Mouse (Mus musculus) 416B (cell line): Measurements from ENCODE around the gene Slc39a9.

Experiments used
- DNase-seq: peaks from one replicate; pipeline ENCODE4 v3.0.0; 2011; ENCODE audit warnings: low read depth

Gene Slc39a9

DNA sequence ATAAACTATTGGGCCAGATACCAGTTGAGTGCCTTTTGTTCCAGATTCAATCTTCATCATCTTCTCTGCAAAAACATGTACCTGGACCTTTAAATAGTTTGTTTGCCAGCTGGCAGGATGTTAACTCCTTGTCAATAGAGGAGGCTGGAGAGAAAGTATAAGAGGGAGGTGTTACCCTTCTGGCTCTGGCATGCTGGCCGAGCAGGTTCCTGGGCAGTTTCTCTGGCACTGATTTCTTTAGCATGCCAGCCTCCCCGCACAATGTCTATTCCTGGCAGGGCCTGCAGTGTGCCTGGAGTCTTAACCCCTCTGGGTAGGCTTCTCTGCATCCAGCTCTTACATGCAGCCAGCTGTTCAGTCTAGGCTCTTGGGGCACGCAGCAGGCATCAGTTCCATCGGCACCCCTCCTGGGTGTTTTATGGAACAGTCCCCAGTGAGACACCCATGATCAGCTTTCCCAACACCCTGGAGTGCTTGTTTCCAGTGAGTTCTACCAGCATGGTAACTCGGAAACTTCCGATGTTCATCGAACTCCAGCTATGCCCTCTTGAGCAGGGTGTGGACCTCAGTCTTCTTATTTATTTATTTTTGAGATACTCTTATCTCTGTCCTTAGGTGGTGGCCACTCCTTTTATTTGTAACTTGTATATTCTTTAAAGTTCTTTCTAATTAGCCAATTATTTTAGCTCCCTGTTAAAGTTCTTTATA is 10.4 kb downstream of the Slc39a9 start:
- no peak for DNase-seq

- DNase-seq: no peak
These were observed 11.0 kb downstream of the Slc39a9 start for GRCm38 (mm10) chr12:80654659-80655025.

GRCm38 (mm10) chr12:80658661-80659060 is 15.0 kb downstream of the Slc39a9 start:
- no peak for DNase-seq

- no peak for DNase-seq
These were observed 18.6 kb downstream of the Slc39a9 start for GRCm38 (mm10) chr12:80662322-80662721.

DNA sequence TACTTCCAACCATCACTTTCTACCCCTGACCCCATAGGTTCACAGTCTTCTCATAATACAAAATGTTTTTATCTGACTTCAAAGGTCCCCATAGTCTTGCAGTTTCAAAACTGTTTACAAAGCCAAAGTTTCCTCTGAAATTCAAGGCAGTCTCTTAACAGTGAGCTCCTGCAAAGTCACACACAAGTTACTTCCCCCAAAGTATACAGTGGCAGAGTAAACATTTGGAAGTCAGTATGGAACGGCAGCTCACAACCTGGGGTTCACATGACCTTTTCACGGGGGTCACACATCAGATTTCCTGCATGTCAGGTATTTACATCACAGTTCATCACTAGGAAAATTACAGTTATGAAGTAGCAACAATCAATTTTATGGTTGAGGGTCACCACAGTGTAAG is 20.3 kb downstream of the Slc39a9 start:
- no peak for DNase-seq

GRCm38 (mm10) chr12:80668391-80668790 is 24.7 kb downstream of the Slc39a9 start:
- DNase-seq: peak; percentile 64

DNA sequence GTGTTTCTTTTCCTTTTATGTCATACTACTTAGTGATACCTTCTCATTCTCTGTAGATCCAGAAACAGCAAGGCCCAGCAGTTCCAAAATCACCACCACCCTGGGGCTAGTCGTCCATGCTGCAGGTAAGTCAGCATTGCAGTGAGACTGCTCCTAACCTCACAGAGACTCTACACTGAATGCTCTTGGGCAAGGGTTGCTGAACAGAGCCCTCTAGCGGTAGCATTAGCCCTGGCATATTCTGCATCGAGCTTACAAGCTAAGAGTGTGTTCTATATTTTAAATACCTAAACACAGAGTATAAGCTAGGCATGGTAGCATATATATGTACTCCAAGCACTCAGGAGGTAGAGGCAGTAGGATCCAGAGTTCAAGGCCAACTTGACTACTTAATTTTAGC is 29.5 kb downstream of the Slc39a9 start:
- DNase-seq: peak; percentile 76

- peak; percentile 53 for DNase-seq
These were observed 37.7 kb downstream of the Slc39a9 start for GRCm38 (mm10) chr12:80681340-80681739.

GRCm38 (mm10) chr12:80683554-80683953 is 39.9 kb downstream of the Slc39a9 start:
- no peak for DNase-seq

DNA sequence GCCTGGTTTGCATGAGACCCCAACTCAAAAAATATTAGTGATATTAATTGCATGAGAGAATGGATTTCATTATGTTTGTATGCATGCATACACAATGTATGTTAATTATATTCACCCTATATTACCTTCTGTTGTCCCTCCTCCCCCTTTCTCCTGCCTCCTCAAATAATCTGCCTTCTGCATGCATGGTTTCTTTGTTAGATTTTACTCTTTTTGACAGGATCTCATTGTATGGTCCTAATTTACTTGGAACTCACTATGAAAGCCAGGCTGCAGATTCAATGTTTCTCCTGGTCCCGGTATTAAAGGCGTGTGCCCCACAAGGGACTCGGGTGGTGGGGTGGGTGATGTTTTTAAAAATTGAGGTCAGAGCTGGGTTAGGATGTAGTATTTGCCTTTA is 40.6 kb downstream of the Slc39a9 start:
- DNase-seq: no peak

DNA sequence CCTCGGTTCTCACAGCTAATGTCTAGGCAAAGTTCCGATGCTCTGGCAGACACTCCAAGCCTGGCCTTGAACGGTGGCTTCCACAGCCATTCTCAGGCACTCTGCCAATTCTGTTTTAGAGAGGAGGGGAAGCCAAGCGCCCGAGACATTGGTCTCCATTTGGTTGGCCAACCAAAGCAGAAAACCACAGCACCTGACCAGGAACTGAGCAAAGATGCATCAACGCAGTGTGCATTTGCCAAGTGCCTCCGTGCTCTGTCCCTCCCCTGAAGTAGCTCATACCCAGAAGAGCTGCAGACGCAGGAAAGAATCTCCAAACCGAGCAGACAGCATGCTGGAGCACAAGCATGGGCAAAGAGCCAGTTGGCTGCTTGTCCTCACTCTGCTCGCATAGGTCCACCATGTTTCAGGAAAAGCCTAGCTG is 44.1 kb downstream of the Slc39a9 start:
- peak; percentile 98 for DNase-seq

GRCm38 (mm10) chr12:80689696-80690095 is 46.0 kb downstream of the Slc39a9 start:
- DNase-seq: peak; percentile 42

DNA sequence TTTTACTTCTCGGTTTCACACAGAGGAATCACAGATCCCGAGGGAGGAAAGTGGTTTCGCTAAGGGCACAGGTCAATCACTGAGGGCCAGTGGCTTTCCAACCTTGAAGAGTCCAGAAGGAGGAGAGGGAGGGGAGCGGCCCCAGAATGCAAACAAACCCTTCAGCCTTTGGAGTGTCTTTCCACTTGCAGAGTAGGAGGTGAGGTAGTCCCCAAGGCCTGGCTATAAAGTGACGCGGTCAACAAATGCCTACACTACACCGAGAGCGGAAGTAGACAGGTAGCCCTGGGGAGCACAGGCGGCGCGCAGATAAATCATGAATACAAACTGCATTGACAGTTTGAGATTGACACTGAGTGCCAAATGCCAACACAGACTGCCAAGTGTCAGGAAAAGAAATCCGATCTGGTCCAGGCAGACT is 48.0 kb downstream of the Slc39a9 start:
- DNase-seq: no peak

- no peak for DNase-seq
These were observed 48.7 kb downstream of the Slc39a9 start, which contains the start of gene Plekhd1 for GRCm38 (mm10) chr12:80692269-80692972. Plekhd1 (plus strand) TSS chr12:80692591.

DNA sequence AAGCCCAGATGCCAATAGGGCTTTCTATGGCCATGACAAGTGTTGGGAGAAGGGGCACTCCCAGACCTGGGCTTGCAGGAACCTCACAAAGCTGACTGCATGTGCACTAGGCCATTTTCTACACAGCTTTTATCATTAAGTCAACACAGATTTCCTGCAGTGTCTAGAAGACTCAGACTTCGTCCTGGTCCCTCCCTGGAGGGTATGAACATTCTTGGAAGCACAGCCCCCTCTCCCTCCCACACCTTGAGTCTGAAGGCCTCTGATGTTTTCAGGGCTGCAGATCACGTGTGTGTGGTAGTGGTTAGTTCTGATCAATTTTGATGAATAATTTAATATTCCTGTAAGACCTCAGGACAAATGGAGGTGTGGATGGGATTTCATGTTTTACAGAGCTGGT is 50.0 kb downstream of the Slc39a9 start:
- no peak for DNase-seq

DNA sequence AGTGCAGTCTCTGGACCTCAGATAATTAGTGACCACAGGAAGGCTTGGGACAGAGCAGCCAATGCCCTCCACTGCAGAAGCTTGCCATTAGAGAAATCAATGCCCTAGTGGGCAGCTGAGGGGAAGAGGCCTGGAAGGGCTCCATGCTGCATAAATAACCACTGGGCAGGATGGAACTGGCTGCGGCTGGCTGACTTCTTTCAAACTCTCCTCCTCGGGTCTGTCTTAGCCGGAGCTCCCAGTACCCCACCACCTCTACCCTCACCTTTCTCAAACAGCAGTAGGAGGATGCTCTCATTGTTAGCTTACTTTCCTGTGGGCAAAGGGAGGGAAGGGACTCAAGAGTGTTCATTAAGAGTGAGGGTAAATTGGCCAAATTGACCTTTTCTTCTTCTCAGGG is 51.3 kb downstream of the Slc39a9 start:
- DNase-seq: no peak

DNA sequence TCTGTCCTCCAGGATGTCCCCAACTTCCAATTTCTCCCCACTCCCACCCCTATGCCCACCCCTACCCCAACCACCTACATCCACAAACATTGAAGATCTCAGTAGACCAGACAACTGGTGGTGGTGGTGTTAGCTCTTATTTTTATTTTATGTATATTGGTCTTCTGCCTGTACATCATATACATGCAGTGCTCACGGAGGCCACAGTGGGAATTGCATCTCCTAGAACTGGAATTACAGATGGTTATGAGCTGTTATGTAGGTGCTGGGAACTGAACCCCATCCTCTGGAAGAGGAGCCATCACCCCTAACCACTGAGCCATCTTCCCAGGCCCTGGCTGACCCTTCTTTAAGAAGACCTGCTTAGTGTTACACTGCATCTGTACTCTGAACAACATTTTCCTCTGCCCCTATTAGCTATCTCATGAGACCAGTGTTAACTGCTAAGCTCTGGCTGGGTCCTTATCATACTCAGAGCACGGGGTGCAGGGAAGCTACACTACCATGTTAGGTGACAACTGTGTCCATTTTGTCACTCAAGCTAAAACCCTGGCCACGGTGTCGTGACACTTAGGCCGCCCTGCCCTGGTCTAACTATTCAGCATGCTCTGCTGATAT is 55.0 kb downstream of the Slc39a9 start:
- no peak for DNase-seq

DNA sequence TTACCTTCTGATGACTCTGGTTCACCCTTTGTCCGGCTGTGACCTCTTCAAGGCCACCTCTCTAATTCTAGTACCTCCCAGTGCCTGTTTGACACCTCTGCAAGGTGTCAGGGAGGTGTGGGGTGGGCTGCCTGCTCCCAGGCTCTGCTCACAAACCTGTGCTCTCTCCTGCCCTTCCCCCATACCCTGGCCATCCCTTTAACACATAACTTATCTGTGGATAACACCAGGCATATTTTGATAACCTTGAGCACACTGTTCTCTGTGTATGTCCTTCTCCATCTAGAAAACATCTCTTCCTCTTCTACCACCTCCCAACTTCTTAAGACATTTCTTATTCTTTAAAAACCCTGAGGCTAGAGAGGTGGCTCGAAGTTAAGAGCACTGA is 55.5 kb downstream of the Slc39a9 start:
- no peak for DNase-seq

DNA sequence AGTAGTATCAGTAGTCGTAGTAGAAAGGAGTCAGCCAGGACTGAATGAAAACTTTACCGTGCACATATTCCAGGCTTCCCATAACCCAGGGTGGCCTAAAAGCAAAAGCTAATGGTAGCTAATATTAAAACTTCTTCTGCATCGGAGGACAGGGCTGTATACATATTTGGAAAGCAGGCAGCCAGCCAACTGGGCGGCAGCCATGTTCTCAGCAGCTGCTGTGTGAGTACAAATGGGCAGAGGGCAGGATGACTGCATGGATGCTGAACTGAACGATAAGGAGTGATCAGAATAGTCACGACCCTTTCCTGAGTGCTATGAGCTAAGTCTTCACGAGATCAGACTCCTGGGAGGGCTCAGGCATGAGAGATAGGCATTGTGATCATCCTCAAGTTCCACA is 57.6 kb downstream of the Slc39a9 start:
- DNase-seq: no peak

GRCm38 (mm10) chr12:80706208-80706914 is 62.7 kb downstream of the Slc39a9 start:
- DNase-seq: no peak

- no peak for DNase-seq
These were observed 63.4 kb downstream of the Slc39a9 start for GRCm38 (mm10) chr12:80706915-80707604.

DNA sequence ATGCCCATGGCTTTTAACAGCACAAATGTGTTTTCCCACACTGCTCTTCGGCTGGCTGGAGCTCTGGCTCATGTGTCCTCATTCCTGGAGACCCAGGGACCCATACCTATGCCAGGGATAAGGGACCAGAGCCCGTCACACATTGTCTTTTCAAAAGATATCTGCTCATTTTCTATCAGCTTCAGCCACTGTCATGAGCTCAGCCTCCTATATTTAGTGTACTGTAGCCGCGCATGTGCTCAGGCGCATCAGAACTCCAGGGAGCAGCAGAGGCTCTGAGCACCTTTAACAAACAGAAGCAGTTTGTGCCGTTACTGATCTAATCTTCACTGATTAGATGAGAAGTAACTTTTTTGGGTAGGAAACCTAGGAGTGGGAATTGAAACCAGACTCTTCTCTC is 72.2 kb downstream of the Slc39a9 start:
- no peak for DNase-seq
